Mouse (Mus musculus) limb, embryonic 14.5 days (tissue): Measurements from ENCODE around the gene Odf3l2. TPM values are rescaled to one million over a fixed set of nuclear protein-coding genes. Genes with fewer than 3 reads are reported as not detected.

ENCODE experiments used
- ATAC-seq: fragments of 200-750 bp; cut with Nextera tagmentation; 2 replicates; pipeline ENCODE4 v1.8.0; 2017; ENCODE audit warnings: low read depth, moderate number of reproducible peaks, moderate TSS enrichment; ENCODE audit not compliant: low FRiP score
- DNase-seq: peaks from one replicate; pipeline ENCODE4 v3.0.0-alpha.2; 2015; ENCODE audit warnings: low spot score
- H3K27ac ChIP-seq: fragments of 300-500 bp; sonication (generic); replicated peaks from 2 replicates; pipeline ENCODE4 v1.5.1; 2014; ENCODE audit warnings: low read depth, mild to moderate bottlenecking, low read length, moderate library complexity, mixed read lengths
- H3K27me3 ChIP-seq: fragments of 300-500 bp; sonication (generic); 2 replicates; pipeline ENCODE4 v1.6.1; 2014; ENCODE audit warnings: low read length, mixed read lengths; ENCODE audit not compliant: control insufficient read depth, insufficient read depth
- H3K36me3 ChIP-seq: fragments of 300-500 bp; sonication (generic); 2 replicates; pipeline ENCODE4 v1.6.1; 2014; ENCODE audit warnings: mild to moderate bottlenecking, low read length, moderate library complexity, mixed read lengths; ENCODE audit not compliant: control insufficient read depth, insufficient read depth
- H3K4me1 ChIP-seq: fragments of 300-500 bp; sonication (generic); 2 replicates; pipeline ENCODE4 v1.6.1; 2014; ENCODE audit warnings: antibody characterized with exemption, low read length, mixed read lengths; ENCODE audit not compliant: control insufficient read depth, insufficient read depth
- H3K4me2 ChIP-seq: fragments of 300-500 bp; sonication (generic); replicated peaks from 2 replicates; pipeline ENCODE4 v1.6.1; 2014; ENCODE audit warnings: low read depth, mild to moderate bottlenecking, low read length, moderate library complexity; ENCODE audit not compliant: severe bottlenecking
- H3K4me3 ChIP-seq: fragments of 300-500 bp; sonication (generic); replicated peaks from 2 replicates; pipeline ENCODE4 v1.5.1; 2014; ENCODE audit warnings: low read length
- H3K9ac ChIP-seq: fragments of 300-500 bp; sonication (generic); 2 replicates; pipeline ENCODE4 v1.6.1; 2014; ENCODE audit warnings: mild to moderate bottlenecking, low read depth, low read length, moderate library complexity; ENCODE audit not compliant: severe bottlenecking
- H3K9me3 ChIP-seq: fragments of 300-500 bp; sonication (generic); 2 replicates; pipeline ENCODE4 v1.6.1; 2016; ENCODE audit warnings: low read length; ENCODE audit not compliant: control insufficient read depth
- POLR2A ChIP-seq: fragments of 200-500 bp; IDR thresholded peaks from 2 replicates; pipeline ENCODE4 v1.8.0; 2012; ENCODE audit warnings: inconsistent platforms, mild to moderate bottlenecking, moderate library complexity, borderline replicate concordance; ENCODE audit not compliant: insufficient read depth, insufficient read length; ENCODE audit errors: extremely low read depth
- WGBS: fragments of 180-500 bp; shearing (Covaris S2); extraction: QIAGEN DNeasy Blood & Tissue Kit; methylation state at CpG from one replicate; pipeline ENCODE4 v1.1.7; 2014; 5-methylcytosine and 5-hydroxymethylcytosine counted together
- polyA plus RNA-seq, 2 experiments: library from polyadenylated mRNA; depleted of rRNA in 1 of 2; stranded (reverse) in 1 of 2; unstranded in 1 of 2; fragments of >200 nt; fragmentation: Nextera tagmentation in 1 of 2; extraction: Ambion mirVana in 1 of 2; gene quantifications; 2 replicates each; pipeline versions ENCODE4 v1.2.1 to v1.2.3; 2012 to 2014

Gene Odf3l2
- polyA plus RNA-seq, 2 experiments: 0.14 TPM; not detected in 1

- 78% methylated on average over 4 of the region's 4 CpGs for WGBS
- no peak for ATAC-seq
Measured at GRCm38 (mm10) chr10:79688720-79689119, 43.2 kb upstream of the Odf3l2 start, which contains the start of gene Gzmm. Gene Gzmm, plus strand, starts transcription at chr10:79689020.

GRCm38 (mm10) chr10:79687513-79687912 is 42.0 kb upstream of the Odf3l2 start:
- peaks cover 11% of the 10 kb centered on the region for H3K4me1 ChIP-seq
- DNase-seq: no peak
- H3K9me3 ChIP-seq: no peaks in the 10 kb centered on the region; the same call in 1 of the 2 replicates
- no peak overlapping the region for H3K9ac ChIP-seq
- H3K27me3 ChIP-seq: no peaks in the 10 kb centered on the region
- 93% methylated on average over 6 of the region's 6 CpGs for WGBS
- no peak for ATAC-seq
- H3K4me2 ChIP-seq: no peak overlapping the region
- H3K4me3 ChIP-seq: no peak overlapping the region
- peaks cover 58% of the 10 kb centered on the region for H3K36me3 ChIP-seq
- H3K27ac ChIP-seq: no peak overlapping the region
- no peak for TF ChIP-seq POLR2A

More at GRCm38 (mm10) chr10:79688720-79689119, 43.2 kb upstream of the Odf3l2 start, which contains the start of gene Gzmm:
- H3K4me1 ChIP-seq: peaks cover 2% of the 10 kb centered on the region; the same call in 1 of the 2 replicates
- no peak within 1 kb of the TSS for H3K9ac ChIP-seq
- H3K9me3 ChIP-seq: no peaks in the 10 kb centered on the region; the same call in 1 of the 2 replicates
- H3K36me3 ChIP-seq: peaks cover 58% of the 10 kb centered on the region
- H3K27ac ChIP-seq: no peak within 1 kb of the TSS
- H3K27me3 ChIP-seq: no peaks in the 10 kb centered on the region
- no peak within 1 kb of the TSS for H3K4me3 ChIP-seq
- DNase-seq: no peak
- no peak for TF ChIP-seq POLR2A
- no peak within 1 kb of the TSS for H3K4me2 ChIP-seq

GRCm38 (mm10) chr10:79686691-79687090 is 41.2 kb upstream of the Odf3l2 start:
- H3K36me3 ChIP-seq: peaks cover 58% of the 10 kb centered on the region
- TF ChIP-seq POLR2A: no peak
- no peaks in the 10 kb centered on the region for H3K9me3 ChIP-seq
- no peak for ATAC-seq
- no peak overlapping the region for H3K4me2 ChIP-seq
- H3K27ac ChIP-seq: no peak overlapping the region
- H3K4me1 ChIP-seq: peaks cover 11% of the 10 kb centered on the region
- no peak for DNase-seq
- 100% methylated on average over 1 of the region's 1 CpGs for WGBS
- H3K4me3 ChIP-seq: no peak overlapping the region
- no peak overlapping the region for H3K9ac ChIP-seq
- H3K27me3 ChIP-seq: no peaks in the 10 kb centered on the region

GRCm38 (mm10) chr10:79686219-79686618 is 40.7 kb upstream of the Odf3l2 start:
- DNase-seq: no peak
- 80% methylated on average over 2 of the region's 2 CpGs for WGBS
- H3K4me1 ChIP-seq: peaks cover 12% of the 10 kb centered on the region
- H3K4me2 ChIP-seq: no peak overlapping the region
- no peak overlapping the region for H3K4me3 ChIP-seq
- no peak for TF ChIP-seq POLR2A
- H3K9me3 ChIP-seq: no peaks in the 10 kb centered on the region
- H3K36me3 ChIP-seq: peaks cover 58% of the 10 kb centered on the region
- H3K27ac ChIP-seq: no peak overlapping the region
- ATAC-seq: no peak
- H3K9ac ChIP-seq: no peak overlapping the region
- no peaks in the 10 kb centered on the region for H3K27me3 ChIP-seq

DNA sequence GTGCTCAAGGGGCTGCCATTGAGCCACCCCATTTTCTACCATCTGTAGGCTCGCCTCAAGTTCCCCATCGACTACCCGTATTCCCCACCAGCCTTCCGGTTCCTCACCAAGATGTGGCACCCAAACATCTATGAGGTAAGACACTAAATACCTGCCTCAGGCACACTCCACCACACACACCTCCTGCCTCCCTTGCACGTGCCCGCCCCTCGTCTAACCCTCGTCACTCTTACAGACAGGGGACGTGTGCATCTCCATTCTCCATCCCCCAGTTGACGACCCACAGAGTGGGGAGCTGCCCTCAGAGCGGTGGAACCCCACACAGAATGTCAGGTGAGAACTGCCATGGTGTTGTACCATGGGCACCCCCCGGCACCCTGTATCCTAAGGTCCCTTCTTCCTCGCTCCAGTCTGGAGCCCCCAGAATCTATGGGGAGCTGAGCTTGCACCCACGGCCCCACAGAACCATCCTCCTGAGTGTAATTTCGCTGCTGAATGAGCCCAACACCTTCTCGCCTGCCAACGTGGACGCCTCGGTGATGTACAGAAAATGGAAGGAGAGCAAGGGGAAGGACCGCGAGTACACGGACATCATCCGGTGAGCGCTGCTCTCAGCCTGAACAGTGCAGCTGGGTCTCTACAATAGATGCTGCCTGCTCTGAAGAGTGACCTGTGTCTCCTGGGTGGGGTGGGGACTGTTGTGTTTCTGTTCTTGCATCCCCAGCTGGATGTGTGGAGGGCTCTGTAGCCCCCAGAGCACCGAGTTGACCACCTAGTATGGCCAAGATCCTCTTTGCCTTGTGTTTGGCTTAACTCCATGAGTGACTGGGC is 39.4 kb upstream of the Odf3l2 start:
- Histone ChIP-seq H3K36me3 (peaks cover 58% of the 10 kb centered on the region), H3K27ac (no peak overlapping the region), H3K4me3 (no peak overlapping the region), H3K27me3 (no peaks in the 10 kb centered on the region), H3K9me3 (no peaks in the 10 kb centered on the region), H3K4me1 (peaks cover 16% of the 10 kb centered on the region), H3K4me2 (no peak overlapping the region), H3K9ac (no peak overlapping the region)
- no peak for TF ChIP-seq POLR2A
- ATAC-seq: no peak
- 94% methylated on average over 25 of the region's 25 CpGs for WGBS
- DNase-seq: no peak
